ENCODE assay signal across 22 mouse cellular contexts in the genomic region with DNA sequence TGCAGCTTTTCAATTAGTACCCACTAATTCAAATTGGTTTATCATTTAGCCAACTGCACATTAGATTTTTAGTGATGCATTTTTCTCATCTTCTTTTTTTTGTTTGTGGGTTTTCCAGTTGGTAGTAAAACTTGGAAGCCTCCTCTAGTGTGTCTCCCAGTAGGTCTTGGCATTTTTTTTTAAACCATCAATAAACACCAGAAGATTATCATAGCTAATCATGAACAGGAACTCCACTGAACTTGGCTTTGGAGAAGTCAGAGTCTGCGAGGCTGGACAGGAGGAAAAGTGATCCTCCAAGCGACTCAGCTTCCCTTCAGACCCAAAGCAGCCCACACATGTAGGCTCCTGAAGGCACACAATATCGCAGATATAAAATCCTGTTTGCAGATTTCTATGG.
"Had no signal": no experiment of that assay in that cellular context is flagged by ENCODE, and none has a peak within 500 bp of the region (broad histone marks: within the 10 kb centered on the region; RNA-seq: fewer than 3 reads in every experiment).

No protein-coding gene starts in this region.

- H3K27ac ChIP-seq: gastrocnemius, adult 2 months; heart, embryonic 10.5 days; hindbrain, embryonic 10.5 days; hindbrain, embryonic 12.5 days; hindbrain, embryonic 14.5 days; intestine, embryonic 15.5 days; layer of hippocampus, adult 2 months; left cerebral cortex, adult 2 months; limb, embryonic 10.5 days; limb, embryonic 12.5 days; liver, embryonic 14.5 days had no signal

- H3K9ac ChIP-seq: heart, embryonic 12.5 days; hindbrain, embryonic 12.5 days; hindbrain, embryonic 14.5 days; intestine, embryonic 15.5 days; limb, embryonic 12.5 days; liver, embryonic 14.5 days had no signal

- DNase-seq: gastrocnemius, adult 2 months; gastrocnemius, postnatal 10 days; gastrocnemius, postnatal 25 days; heart, postnatal 4 days; kidney, postnatal 25 days; kidney, postnatal 4 days had no signal

- H3K4me1 ChIP-seq: hindbrain, embryonic 12.5 days; intestine, embryonic 15.5 days; limb, embryonic 12.5 days had no signal

- H3K27me3 ChIP-seq: heart, embryonic 12.5 days; hindbrain, embryonic 12.5 days; intestine, embryonic 15.5 days; limb, embryonic 12.5 days had no signal

- H3K4me3 ChIP-seq: gastrocnemius, adult 2 months; heart, embryonic 10.5 days; heart, embryonic 12.5 days; hindbrain, embryonic 10.5 days; hindbrain, embryonic 12.5 days; intestine, embryonic 15.5 days; layer of hippocampus, adult 2 months; left cerebral cortex, adult 2 months; limb, embryonic 10.5 days; limb, embryonic 12.5 days had no signal

- H3K4me2 ChIP-seq: heart, embryonic 12.5 days; hindbrain, embryonic 12.5 days; hindbrain, embryonic 14.5 days; intestine, embryonic 15.5 days; limb, embryonic 12.5 days; liver, embryonic 11.5 days had no signal

- ATAC-seq: forebrain, embryonic 16.5 days; hindbrain, embryonic 16.5 days; inflammation-experienced regulatory T-cells, adult 6 months; intestine, embryonic 15.5 days; intestine, postnatal 0 days had no signal

- H3K36me3 ChIP-seq: heart, embryonic 10.5 days; heart, embryonic 12.5 days; hindbrain, embryonic 10.5 days; hindbrain, embryonic 12.5 days; intestine, embryonic 15.5 days; limb, embryonic 10.5 days; limb, embryonic 12.5 days had no signal

- H3K9me3 ChIP-seq: heart, embryonic 10.5 days; heart, embryonic 12.5 days; hindbrain, embryonic 10.5 days; hindbrain, embryonic 12.5 days; intestine, embryonic 15.5 days; limb, embryonic 10.5 days; limb, embryonic 12.5 days had no signal
